Mouse (Mus musculus) adrenal gland (tissue): ENCODE measurements around the gene Trim28.

Source experiments
- intact Hi-C: fragments of 180-260 bp; cut with DNase I; formaldehyde crosslinking; loops from one replicate; pipeline ENCODE4 v1.15.1; 2025

Gene Trim28

DNA sequence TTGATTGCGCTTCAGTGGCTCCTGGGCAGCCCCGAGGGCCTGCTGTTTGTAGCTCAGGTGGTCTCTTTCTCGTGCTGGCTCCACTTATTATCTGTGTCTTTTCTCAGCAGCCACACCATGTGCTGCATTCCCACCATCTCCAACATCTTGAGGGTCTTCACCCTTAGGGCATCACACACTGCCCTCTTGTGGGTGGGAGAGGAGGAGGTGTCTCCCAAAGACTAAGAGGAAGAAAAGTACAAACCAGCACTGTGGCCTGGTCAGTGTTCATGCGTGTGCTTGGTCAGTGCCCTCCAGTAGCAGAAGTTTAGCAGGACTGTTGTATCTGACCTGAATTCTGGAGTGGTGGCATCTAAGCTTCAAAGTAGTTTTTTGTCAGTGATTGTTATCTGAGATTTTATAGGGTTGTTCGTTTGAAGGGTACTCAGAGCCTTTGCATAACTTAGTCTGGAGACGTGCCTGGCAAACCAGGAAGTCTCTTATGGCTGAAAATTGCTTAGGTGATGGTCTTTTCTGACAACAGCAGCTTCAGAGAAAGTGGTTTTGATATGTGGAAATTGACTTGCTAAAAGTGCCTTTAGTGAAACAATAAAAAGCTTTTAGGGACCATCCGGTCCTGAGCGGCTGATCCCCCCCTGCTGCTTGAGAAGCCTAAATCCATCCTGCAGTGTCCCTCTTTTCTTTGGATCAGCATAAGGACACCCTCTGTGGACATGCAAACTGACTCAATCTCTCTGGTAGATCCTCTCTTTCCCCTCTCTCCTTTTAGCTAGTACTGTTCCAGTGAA lies 58.2 kb downstream of the Trim28 start:
- intact Hi-C loops = no loop called here

- intact Hi-C loops = no loop called here
Observed at GRCm38 (mm10) chr7:13059536-13059935, 60.6 kb downstream of the Trim28 start.

- intact Hi-C loops = loop anchor here (5.0 kb wide), 1 partner anchor 224 kb away; no protein-coding TSS in a partner anchor
Observed at GRCm38 (mm10) chr7:13063399-13063798, 64.5 kb downstream of the Trim28 start.

GRCm38 (mm10) chr7:13072293-13072692 lies 73.4 kb downstream of the Trim28 start:
- intact Hi-C loops = loop anchor here (5.0 kb wide), 1 partner anchor 440 kb away; no protein-coding TSS in a partner anchor
